Mouse (Mus musculus) embryonic fibroblast, embryonic 13.5 days (primary cell): ENCODE measurements around the gene Slc6a6. TPM values are rescaled to one million over a fixed set of nuclear protein-coding genes. Genes with fewer than 3 reads are reported as not detected.

Experiments used
- H3K27ac ChIP-seq: 2 replicates; pipeline ENCODE4 v1.5.1; 2012; ENCODE audit warnings: low read length, control low read depth, inconsistent platforms; ENCODE audit not compliant: insufficient read depth
- H3K4me1 ChIP-seq: 2 replicates; pipeline ENCODE4 v1.6.1; 2011; ENCODE audit warnings: low read length; ENCODE audit not compliant: control insufficient read depth, insufficient read depth
- H3K4me3 ChIP-seq: 2 replicates; pipeline ENCODE4 v1.5.1; 2011; ENCODE audit warnings: mild to moderate bottlenecking, control low read depth, low read length; ENCODE audit not compliant: insufficient read depth
- CTCF ChIP-seq: IDR thresholded peaks from 2 replicates; pipeline ENCODE4 v1.5.1; 2011; ENCODE audit warnings: mild to moderate bottlenecking, control low read depth, low read length, moderate library complexity, borderline replicate concordance; ENCODE audit not compliant: insufficient read depth
- POLR2A ChIP-seq: IDR thresholded peaks from 2 replicates; pipeline ENCODE4 v1.6.1; 2011; ENCODE audit warnings: low read depth, mild to moderate bottlenecking, control low read depth, low read length, moderate library complexity
- polyA plus RNA-seq: library from polyadenylated mRNA; stranded (reverse); fragments of >200 nt; gene quantifications from 2 replicates; pipeline ENCODE4 v1.2.4, GENCODE M21; 2011; ENCODE audit warnings: low read depth; ENCODE audit not compliant: missing spikeins, insufficient read length

The Slc6a6 gene
- polyA plus RNA-seq, 1 experiment, result 79.8 TPM

- H3K4me1 ChIP-seq, result peaks cover 18% of the 10 kb centered on the region
- H3K4me3 ChIP-seq, result no peak overlapping the region
- no peak overlapping the region for H3K27ac ChIP-seq
- no peak for TF ChIP-seq CTCF
- no peak for TF ChIP-seq POLR2A
Measured at GRCm38 (mm10) chr6:91719865-91720533, 36.1 kb downstream of the Slc6a6 start.

DNA sequence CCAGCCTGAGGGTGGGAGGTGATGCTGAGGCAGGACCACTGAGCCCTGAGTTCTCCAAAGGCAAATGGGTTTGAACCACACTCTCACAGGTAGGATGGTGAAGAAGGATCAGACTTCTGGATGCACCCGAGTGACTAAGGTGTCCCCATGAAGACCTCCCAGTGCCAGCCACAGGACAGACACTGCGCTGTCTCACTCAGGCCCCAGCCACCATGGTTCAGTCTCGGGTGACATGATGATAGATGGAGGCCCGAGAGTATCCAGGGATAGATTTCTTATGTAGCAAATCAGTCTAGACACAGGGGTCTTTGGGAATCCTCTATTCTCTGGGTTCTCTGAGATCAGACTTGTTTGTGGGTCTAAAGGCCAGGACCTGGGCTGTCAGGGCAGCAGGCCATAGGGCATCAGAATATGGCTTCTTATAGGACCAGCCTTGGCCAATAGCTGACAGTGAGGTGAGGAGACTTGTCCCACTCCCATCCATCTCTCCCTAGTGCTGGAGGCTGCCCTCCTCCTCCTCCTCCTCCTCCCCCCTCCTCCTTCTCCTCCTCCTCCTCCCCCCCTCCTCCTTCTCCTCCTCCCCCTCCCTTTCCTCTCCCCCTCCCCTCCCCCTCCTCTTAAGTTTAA lies 36.8 kb downstream of the Slc6a6 start:
- TF ChIP-seq POLR2A (no peak), CTCF (no peak)
- H3K4me3 ChIP-seq, result no peak overlapping the region
- H3K27ac ChIP-seq, result no peak overlapping the region
- peaks cover 18% of the 10 kb centered on the region for H3K4me1 ChIP-seq

DNA sequence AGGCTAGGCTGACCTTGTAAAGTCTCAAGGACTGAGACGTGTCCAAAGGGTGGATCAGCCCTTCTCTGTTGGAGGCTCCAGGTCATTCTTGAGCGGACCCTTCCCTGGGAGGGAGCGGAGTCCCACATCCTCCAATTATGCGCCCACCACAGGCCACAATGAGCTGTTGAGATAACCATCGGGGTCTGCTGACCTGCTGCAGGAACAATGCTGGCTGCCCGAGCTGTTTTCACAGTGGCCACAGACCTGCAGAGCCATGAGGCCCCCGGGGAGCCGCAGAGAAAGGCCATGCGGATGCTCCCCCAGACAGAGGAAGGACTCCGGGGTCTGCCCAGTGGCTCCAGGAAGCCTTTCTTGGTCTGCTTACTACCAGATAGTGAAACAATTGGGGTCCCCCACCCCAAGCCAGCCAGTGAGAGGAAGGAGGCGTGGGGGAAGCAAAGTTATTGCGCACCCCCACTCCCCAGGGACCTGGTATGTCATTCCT lies 37.4 kb downstream of the Slc6a6 start:
- Histone ChIP-seq H3K4me1 (peaks cover 18% of the 10 kb centered on the region), H3K27ac (no peak overlapping the region)

DNA sequence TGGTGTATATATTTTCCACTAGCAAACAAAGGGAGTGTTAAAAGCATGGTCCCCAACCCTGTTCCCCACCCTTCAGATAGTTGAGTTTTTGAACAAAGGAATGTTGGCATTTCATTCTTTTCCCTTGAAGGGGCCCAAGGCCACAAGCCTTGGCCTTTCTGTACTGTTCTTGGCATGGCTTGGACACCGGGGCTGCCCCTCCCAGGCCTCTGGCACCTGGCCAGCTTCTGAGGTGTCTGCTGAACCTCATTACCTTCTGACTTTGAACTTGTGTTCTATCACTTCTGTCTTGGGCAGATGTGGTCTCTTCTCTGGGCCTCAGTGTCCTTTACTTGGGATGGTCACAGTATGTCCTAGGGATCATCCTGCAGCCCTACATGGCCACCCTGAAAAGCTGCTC lies 43.5 kb downstream of the Slc6a6 start:
- Histone ChIP-seq H3K4me3 (no peak overlapping the region), H3K27ac (peak overlapping the region; percentile 56), H3K4me1 (peaks cover 22% of the 10 kb centered on the region)
- TF ChIP-seq CTCF (no peak), POLR2A (no peak)

More for the DNA sequence above, 37.4 kb downstream of the Slc6a6 start:
- no peak overlapping the region for H3K4me3 ChIP-seq
- TF ChIP-seq POLR2A, result no peak
- no peak for TF ChIP-seq CTCF

- Histone ChIP-seq H3K4me3 (no peak overlapping the region), H3K4me1 (peaks cover 22% of the 10 kb centered on the region), H3K27ac (peak overlapping the region; percentile 94)
- 0 out of 2 replicates have a peak, but pooled peaks have one; percentile 13 for TF ChIP-seq POLR2A
- TF ChIP-seq CTCF, result no peak
Measured at GRCm38 (mm10) chr6:91728939-91729619, 45.2 kb downstream of the Slc6a6 start.

GRCm38 (mm10) chr6:91729677-91730127 lies 45.8 kb downstream of the Slc6a6 start:
- Histone ChIP-seq H3K4me3 (no peak overlapping the region), H3K27ac (peak overlapping the region; percentile 94), H3K4me1 (peaks cover 22% of the 10 kb centered on the region)
- TF ChIP-seq POLR2A (no peak; the same call in 1 of the 2 replicates), CTCF (no peak)

DNA sequence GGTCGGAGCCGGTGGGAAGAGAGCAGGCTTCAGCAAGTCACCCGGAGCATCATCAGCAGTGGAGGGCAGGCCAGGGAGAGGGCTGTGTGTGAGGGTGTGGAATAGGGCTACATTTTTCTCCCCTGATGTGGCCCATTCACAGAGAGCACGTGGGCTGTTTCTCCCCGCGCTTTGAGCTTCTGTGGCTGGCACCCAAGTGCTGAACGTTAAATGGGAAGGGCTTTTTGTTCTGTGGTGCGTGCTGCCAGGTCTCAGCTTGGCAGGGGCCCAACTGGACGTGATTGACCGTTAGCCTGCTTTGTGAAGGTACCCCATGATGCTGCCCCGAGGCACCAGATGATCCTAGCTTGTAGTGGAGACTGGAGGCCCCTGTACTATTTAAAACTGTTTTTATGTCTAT lies 48.3 kb downstream of the Slc6a6 start:
- Histone ChIP-seq H3K4me1 (peaks cover 25% of the 10 kb centered on the region), H3K27ac (peak overlapping the region; percentile 23), H3K4me3 (no peak overlapping the region)
- no peak for TF ChIP-seq POLR2A
- TF ChIP-seq CTCF, result no peak

- TF ChIP-seq POLR2A, result no peak
- no peak for TF ChIP-seq CTCF
- Histone ChIP-seq H3K4me3 (no peak overlapping the region), H3K4me1 (peaks cover 13% of the 10 kb centered on the region), H3K27ac (peak overlapping the region; percentile 21)
Measured at GRCm38 (mm10) chr6:91736471-91736870, 52.6 kb downstream of the Slc6a6 start.

GRCm38 (mm10) chr6:91737451-91737850 lies 53.6 kb downstream of the Slc6a6 start:
- H3K27ac ChIP-seq, result no peak overlapping the region
- H3K4me3 ChIP-seq, result no peak overlapping the region
- peaks cover 8% of the 10 kb centered on the region for H3K4me1 ChIP-seq
- TF ChIP-seq CTCF (no peak), POLR2A (no peak)

DNA sequence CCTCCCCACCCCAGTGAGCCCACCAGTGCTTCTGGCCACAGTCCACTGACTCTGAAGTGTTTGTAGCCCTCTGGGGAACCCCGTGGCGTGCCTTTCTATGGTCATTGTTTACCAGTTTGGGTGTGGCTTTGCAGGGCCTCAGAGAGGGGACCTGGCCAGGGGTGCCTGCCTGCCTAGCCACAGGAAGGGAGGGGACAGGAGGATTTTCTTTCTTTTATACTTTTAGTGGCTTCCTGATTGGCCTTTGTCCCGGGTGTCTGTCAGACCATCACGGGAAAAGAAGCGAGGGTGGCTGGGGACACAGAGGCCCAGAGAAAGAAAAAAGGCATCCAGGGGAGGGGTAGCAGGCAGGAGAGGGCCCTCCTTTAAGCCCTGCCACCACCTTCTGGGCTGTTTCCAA lies 54.2 kb downstream of the Slc6a6 start:
- H3K4me3 ChIP-seq, result no peak overlapping the region
- TF ChIP-seq POLR2A (no peak), CTCF (no peak)
- no peak overlapping the region for H3K27ac ChIP-seq
- H3K4me1 ChIP-seq, result peaks cover 8% of the 10 kb centered on the region
